Mouse (Mus musculus) liver, adult 2 months (tissue): ENCODE results near the gene Fgf15. TPM values are rescaled to one million over a fixed set of nuclear protein-coding genes. Genes with fewer than 3 reads are reported as not detected.
A peak's percentile ranks its signal among the peaks of the same experiment; 100 is the strongest.
"Not testable (repeated sequence)": the region's sequence is repeated elsewhere in the genome, so short reads cannot be mapped to it uniquely, and the experiment has no call there.

Source experiments
- DNase-seq: peaks from one replicate; pipeline ENCODE4 v3.0.0-alpha.2; 2011; ENCODE audit warnings: low read depth, low spot score; ENCODE audit errors: extremely low read depth
- H3K27ac ChIP-seq: fragments of 200-500 bp; replicated peaks from 2 replicates; pipeline ENCODE4 v1.5.1; 2012; ENCODE audit warnings: low read depth, mild to moderate bottlenecking, control low read depth, inconsistent platforms, low read length; ENCODE audit not compliant: insufficient read depth
- H3K27me3 ChIP-seq: fragments of 200-500 bp; 2 replicates; pipeline ENCODE4 v1.6.1; 2012; ENCODE audit warnings: mild to moderate bottlenecking, moderate library complexity, low read length, inconsistent platforms; ENCODE audit not compliant: control insufficient read depth, insufficient read depth
- H3K36me3 ChIP-seq: fragments of 200-500 bp; 2 replicates; pipeline ENCODE4 v1.6.1; 2012; ENCODE audit warnings: low read length, inconsistent platforms; ENCODE audit not compliant: control insufficient read depth, insufficient read depth
- H3K4me1 ChIP-seq: fragments of 200-500 bp; 2 replicates; pipeline ENCODE4 v1.6.1; 2011; ENCODE audit warnings: low read length; ENCODE audit not compliant: control insufficient read depth, insufficient read depth
- H3K4me3 ChIP-seq: fragments of 200-500 bp; 2 replicates; pipeline ENCODE4 v1.5.1; 2011; ENCODE audit warnings: low read depth, mild to moderate bottlenecking, control low read depth, low read length, moderate library complexity; ENCODE audit not compliant: insufficient read depth
- H3K79me2 ChIP-seq: fragments of 200-500 bp; 2 replicates; pipeline ENCODE4 v1.6.1; 2012; ENCODE audit warnings: inconsistent platforms, mild to moderate bottlenecking, low read length, moderate library complexity; ENCODE audit not compliant: control insufficient read depth, insufficient read depth
- H3K9ac ChIP-seq: fragments of 200-500 bp; 2 replicates; pipeline ENCODE4 v1.6.1; 2012; ENCODE audit warnings: low read depth, mild to moderate bottlenecking, control low read depth, inconsistent platforms, low read length
- CTCF ChIP-seq: fragments of 200-500 bp; IDR thresholded peaks from 2 replicates; pipeline ENCODE4 v1.5.1; 2011; ENCODE audit warnings: low read depth, low read length, control low read depth
- POLR2A ChIP-seq: fragments of 200-500 bp; IDR thresholded peaks from 2 replicates; pipeline ENCODE4 v1.6.1; 2011; ENCODE audit warnings: low read length, control low read depth; ENCODE audit not compliant: insufficient read depth; ENCODE audit errors: extremely low read depth
- WGBS: fragments of 180-500 bp; shearing (Covaris S2); methylation state at CpG from one replicate; pipeline ENCODE4 v1.1.7; 2018; 5-methylcytosine and 5-hydroxymethylcytosine counted together
- polyA plus RNA-seq: library from polyadenylated mRNA; depleted of rRNA; stranded (reverse); fragments of >200 nt; gene quantifications from 2 replicates; pipeline ENCODE4 v1.2.3, GENCODE M21; 2012
- total RNA-seq: library from RNA; depleted of rRNA; stranded (reverse); fragments of >200 nt; gene quantifications from 2 replicates; pipeline ENCODE4 v1.2.3, GENCODE M21; 2014

Fgf15 gene
- total and polyA plus RNA-seq, 2 experiments, result not detected

GRCm38 (mm10) chr7:144878401-144878800 lies 17.9 kb upstream of the Fgf15 start:
- TF ChIP-seq POLR2A, result no peak
- TF ChIP-seq CTCF, result no peak
- Histone ChIP-seq H3K27me3 (no peaks in the 10 kb centered on the region), H3K9ac (no peak overlapping the region), H3K4me3 (no peak overlapping the region), H3K4me1 (no peaks in the 10 kb centered on the region), H3K36me3 (no peaks in the 10 kb centered on the region), H3K27ac (no peak overlapping the region), H3K79me2 (no peaks in the 10 kb centered on the region)
- DNase-seq, result no peak
- 100% methylated on average over 1 of the region's 1 CpGs for WGBS

GRCm38 (mm10) chr7:144883106-144883505 lies 13.2 kb upstream of the Fgf15 start:
- no peak overlapping the region for H3K27ac ChIP-seq
- H3K27me3 ChIP-seq, result no peaks in the 10 kb centered on the region
- H3K4me1 ChIP-seq, result no peaks in the 10 kb centered on the region
- no peak for DNase-seq
- no peak overlapping the region for H3K9ac ChIP-seq
- H3K79me2 ChIP-seq, result no peaks in the 10 kb centered on the region
- TF ChIP-seq CTCF, result no peak
- TF ChIP-seq POLR2A, result no peak
- WGBS, result 74% methylated on average over 2 of the region's 2 CpGs
- no peaks in the 10 kb centered on the region for H3K36me3 ChIP-seq
- no peak overlapping the region for H3K4me3 ChIP-seq

GRCm38 (mm10) chr7:144887672-144888071 lies 8.7 kb upstream of the Fgf15 start:
- TF ChIP-seq CTCF (0 out of 2 replicates have a peak, but pooled peaks have one; percentile 7), POLR2A (no peak)
- H3K27ac ChIP-seq, result no peak overlapping the region
- H3K9ac ChIP-seq, result no peak overlapping the region
- H3K4me3 ChIP-seq, result no peak overlapping the region
- DNase-seq, result no peak
- WGBS, result 76% methylated on average over 2 of the region's 2 CpGs
- no peaks in the 10 kb centered on the region for H3K4me1 ChIP-seq
- peaks cover 7% of the 10 kb centered on the region; the same call in 1 of the 2 replicates for H3K27me3 ChIP-seq
- H3K36me3 ChIP-seq, result no peaks in the 10 kb centered on the region
- H3K79me2 ChIP-seq, result no peaks in the 10 kb centered on the region

- TF ChIP-seq POLR2A, result no peak
- TF ChIP-seq CTCF, result no peak
- H3K4me3 ChIP-seq, result no peak overlapping the region
- H3K4me1 ChIP-seq, result no peaks in the 10 kb centered on the region
- no peak overlapping the region for H3K27ac ChIP-seq
- H3K79me2 ChIP-seq, result no peaks in the 10 kb centered on the region
- no peak overlapping the region for H3K9ac ChIP-seq
- peaks cover 7% of the 10 kb centered on the region; the same call in 1 of the 2 replicates for H3K27me3 ChIP-seq
- H3K36me3 ChIP-seq, result no peaks in the 10 kb centered on the region
- no peak for DNase-seq
- WGBS, result 15% methylated on average over 18 of the region's 18 CpGs
These were observed 7.6 kb upstream of the Fgf15 start for GRCm38 (mm10) chr7:144888564-144889299.

GRCm38 (mm10) chr7:144890661-144891060 lies 5.7 kb upstream of the Fgf15 start:
- H3K36me3 ChIP-seq, H3K27me3 ChIP-seq, H3K27ac ChIP-seq, H3K79me2 ChIP-seq, H3K4me1 ChIP-seq, H3K9ac ChIP-seq, H3K4me3 ChIP-seq, DNase-seq: not testable (repeated sequence)
- WGBS, result 100% methylated on average over 1 of the region's 1 CpGs

GRCm38 (mm10) chr7:144891863-144892262 lies 4.5 kb upstream of the Fgf15 start:
- WGBS, result 83% methylated on average over 2 of the region's 2 CpGs
- no peak for TF ChIP-seq POLR2A
- TF ChIP-seq CTCF, result no peak
- Histone ChIP-seq H3K27me3 (peaks cover 15% of the 10 kb centered on the region), H3K9ac (no peak overlapping the region), H3K27ac (no peak overlapping the region), H3K79me2 (no peaks in the 10 kb centered on the region), H3K4me3 (no peak overlapping the region), H3K4me1 (no peaks in the 10 kb centered on the region), H3K36me3 (no peaks in the 10 kb centered on the region)
- DNase-seq, result no peak
